Mouse (Mus musculus) cerebellum, adult (tissue): ENCODE measurements around the gene Olfr46.
"Not testable (repeated sequence)": the region's sequence is repeated elsewhere in the genome, so short reads cannot be mapped to it uniquely, and the experiment has no call there.

Source experiments
- ATAC-seq: cut with Nextera tagmentation; 2 replicates; pipeline ENCODE4 v1.9.2; 2017; ENCODE audit warnings: mild to moderate bottlenecking, moderate library complexity, mixed read lengths; ENCODE audit not compliant: insufficient number of reproducible peaks, low FRiP score, low TSS enrichment

Gene Olfr46

DNA sequence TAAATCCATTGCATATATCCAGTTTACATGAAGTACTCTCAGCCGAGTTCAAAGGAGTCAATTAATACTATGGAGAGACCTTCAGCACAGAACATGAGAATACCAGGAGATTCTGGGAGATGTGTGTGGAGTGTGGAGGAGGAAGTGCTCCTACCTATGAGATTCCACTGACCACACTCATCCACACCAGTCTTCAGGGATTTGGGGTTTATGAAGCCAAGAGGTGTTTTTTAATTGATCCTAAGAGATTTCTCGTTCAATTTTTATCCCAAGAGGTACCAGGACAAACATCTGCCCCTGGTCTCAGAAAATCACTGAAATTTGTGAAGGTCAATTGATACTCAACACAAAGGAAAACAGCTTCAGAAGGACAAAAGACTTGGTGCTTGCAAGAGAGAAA, at the start of gene Olfr46:
TSS of gene Olfr46 (plus strand) at position 301 of the 400 bp plus-strand sequence.
- not testable (repeated sequence) for ATAC-seq

DNA sequence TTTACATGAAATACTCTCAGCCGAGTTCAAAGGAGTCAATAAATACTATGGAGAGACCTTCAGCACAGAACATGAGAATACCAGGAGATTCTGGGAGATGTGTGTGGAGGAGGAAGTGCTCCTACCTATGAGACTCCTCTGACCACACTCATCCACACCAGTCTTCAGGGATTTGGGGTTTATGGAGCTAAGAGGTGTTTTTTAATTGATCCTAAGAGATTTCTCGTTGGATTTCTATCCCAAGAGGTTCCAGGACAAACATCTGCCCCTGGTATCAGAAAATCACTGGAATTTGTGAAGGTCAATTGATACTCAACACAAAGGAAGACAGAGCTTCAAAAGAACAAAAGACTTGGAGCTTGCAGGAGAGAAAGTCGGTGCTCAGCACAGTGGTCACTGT, 33.5 kb upstream of the Olfr46 start, which contains the start of gene Olfr538:
TSS of gene Olfr538 (plus strand) at position 301 of the 400 bp plus-strand sequence.
- ATAC-seq, result no peak

GRCm38 (mm10) chr7:140628670-140629069, 27.6 kb downstream of the Olfr46 start, which contains the start of gene Olfr61:
Olfr61 (plus strand) TSS chr7:140628970.
- ATAC-seq, result not testable (repeated sequence)

DNA sequence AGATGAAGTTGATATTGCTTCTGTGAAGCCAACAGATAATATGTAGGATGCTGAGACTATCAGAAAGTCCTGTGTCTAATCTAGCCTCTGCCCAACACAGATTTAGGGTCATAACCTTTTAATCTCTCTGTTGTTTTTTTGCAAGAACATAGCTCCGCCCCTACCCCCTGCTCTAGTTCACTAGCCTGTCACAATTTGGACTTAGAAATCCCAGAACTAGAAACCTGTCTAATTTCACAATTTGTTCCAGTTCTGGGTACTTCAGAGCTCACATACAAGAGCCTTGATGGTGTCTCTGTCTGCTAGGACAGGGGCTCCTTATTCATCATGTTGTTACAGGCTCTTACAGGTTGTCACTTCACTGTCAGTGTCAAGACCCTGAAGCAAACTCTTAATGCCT, 29.5 kb downstream of the Olfr46 start:
- ATAC-seq, result no peak

DNA sequence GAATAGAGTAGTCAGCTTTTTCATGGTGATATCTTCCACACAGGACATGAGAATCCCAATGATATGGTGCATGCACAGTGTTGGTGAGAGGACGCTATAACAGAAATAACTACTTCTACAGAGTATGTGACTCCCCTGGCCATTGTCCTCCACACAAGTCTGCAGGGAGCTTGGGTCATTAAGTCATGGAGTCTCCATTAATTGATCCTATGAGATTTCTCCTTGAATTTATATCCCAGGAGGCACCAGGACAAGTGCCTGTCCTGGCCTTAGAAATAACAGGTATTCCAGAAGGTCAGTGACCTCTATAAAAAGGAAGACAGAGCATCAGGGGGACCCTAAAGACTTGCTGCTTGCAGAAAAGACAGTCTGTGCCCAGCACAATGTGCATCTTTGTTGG, 45.1 kb downstream of the Olfr46 start, which contains the start of gene Olfr53:
TSS of gene Olfr53 (plus strand) at position 301 of the 400 bp plus-strand sequence.
- no peak for ATAC-seq

DNA sequence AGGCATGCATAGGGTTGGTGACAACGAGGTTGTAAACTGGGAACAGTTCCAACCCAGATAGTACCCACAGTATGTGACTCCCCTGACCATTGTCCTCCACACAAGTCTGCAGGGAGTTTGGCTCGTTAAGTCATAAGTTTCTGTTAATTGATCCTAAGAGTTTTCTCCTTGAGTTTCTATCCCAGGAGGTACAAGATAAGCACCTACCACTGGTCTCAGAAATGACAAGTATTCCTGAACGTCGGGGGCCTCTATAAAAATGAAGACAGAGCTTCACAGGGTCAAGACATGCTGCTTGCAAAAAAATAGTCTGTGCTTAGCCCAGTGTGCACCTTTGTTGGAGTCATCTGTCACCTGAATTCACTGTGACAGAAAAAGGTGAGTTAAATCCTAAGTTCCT, 58.6 kb downstream of the Olfr46 start, which contains the start of gene Olfr539:
TSS of gene Olfr539 (plus strand) at position 301 of the 400 bp plus-strand sequence.
- no peak for ATAC-seq
